Mouse (Mus musculus): ENCODE measurements around the gene Zfp473.
"Not testable (repeated sequence)": the region's sequence is repeated elsewhere in the genome, so short reads cannot be mapped to it uniquely, and the experiment has no call there.

The Zfp473 gene

DNA sequence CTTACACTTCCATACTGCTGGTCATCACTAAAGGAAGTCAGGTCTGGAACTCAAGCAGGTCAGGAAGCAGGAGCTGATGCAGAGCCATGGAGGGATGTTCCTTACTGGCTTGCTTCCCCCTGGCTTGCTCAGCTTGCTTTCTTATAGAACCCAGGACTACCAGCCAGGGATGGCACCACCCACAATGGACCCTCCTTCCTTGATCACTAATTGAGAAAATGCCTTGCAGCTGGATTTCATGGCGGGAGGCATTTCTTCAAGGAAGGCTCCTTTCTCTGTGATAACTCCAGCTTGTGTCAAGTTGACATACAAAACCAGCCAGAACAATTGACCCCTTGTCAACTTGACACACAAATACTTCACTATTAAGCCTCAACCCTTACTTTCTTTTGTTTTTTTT is at the start of gene Zfp473:
Gene Zfp473 (minus strand): TSS at position 101 of the 400 bp plus-strand sequence.
- DNase-seq (ENCODE audit: low read depth, low spot score): not testable (repeated sequence)

DNA sequence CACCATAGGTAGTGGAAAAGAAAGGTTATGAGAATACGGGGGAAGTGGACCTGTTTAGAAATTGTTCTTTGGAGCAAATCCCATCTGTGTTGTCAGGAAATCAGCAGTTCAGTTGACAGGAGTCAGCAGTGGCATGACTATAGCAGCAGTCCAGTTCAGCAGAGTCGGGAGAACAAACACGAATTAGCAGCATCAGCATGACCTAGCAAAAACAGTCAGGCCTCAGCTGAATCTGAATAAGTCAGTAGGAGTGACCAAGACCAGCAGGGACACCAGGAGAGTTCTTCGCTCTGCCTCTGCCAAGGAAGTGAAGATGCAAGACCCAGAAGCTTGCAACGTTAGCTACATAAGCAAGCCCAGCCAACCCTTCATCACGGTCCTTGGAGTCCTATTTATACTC is 41.9 kb upstream of the Zfp473 start:
- DNase-seq (ENCODE audit: low read depth, low spot score): no peak

DNA sequence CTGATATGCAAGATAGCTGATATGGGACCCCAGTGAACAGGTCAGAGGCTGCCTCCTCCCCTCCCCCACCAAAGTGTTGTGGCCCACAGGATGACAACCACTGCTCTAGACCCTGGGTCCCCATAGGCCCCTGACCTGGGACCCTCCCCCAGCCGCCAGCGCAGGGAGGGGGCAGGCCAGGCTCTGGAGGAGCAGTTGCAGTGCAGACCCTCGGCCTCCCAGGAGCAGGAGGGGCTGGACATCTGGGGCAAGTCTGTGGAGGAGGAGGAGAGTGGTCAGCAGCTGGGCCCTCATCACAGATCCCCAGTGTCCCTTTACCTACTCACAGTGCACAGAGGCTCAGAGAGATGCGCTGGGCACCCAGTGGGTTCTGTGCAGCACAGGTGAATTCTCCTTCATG is 39.2 kb upstream of the Zfp473 start:
- no peak for DNase-seq (ENCODE audit: low read depth, low spot score)

DNA sequence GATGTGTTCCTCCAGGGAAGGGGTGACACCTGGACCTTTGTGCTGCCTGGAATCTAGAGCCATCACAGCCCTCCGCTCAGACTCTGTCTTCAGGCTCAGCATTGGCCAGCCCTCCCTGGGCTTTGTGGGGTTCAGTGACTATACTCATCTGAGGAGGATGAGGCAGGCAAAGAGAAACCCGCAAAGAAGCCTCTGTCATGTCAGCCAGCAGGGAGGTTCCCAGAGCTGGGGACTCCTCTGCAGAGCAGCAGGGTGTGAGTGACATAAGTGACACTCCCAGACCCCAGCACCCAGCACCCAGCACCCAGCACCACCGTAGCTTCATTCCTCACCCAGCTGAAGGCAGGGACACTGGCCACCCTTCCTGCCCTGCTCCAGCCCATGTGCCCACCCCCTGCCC is 38.7 kb upstream of the Zfp473 start:
- DNase-seq (ENCODE audit: low read depth, low spot score): no peak

DNA sequence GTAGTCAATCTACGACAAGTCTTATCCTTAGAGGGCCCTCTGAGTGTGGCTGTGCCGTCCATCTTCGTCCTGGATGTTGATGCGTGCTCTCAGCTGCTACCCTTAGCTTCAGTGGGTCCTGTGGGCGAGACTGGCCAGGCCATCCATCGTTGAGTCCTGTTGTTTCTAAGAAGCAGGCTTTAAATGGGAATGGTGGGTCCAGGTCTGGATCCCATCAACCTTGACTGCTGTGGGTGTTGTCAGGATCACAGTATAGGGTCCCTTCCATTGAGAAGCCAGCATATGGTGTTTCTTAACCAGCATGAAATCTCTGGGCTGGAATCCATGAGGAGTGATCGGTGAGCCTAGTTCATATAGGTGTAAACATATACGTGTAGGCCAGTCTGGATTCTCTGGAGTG is 29.3 kb upstream of the Zfp473 start:
- DNase-seq (ENCODE audit: low read depth, low spot score): no peak

DNA sequence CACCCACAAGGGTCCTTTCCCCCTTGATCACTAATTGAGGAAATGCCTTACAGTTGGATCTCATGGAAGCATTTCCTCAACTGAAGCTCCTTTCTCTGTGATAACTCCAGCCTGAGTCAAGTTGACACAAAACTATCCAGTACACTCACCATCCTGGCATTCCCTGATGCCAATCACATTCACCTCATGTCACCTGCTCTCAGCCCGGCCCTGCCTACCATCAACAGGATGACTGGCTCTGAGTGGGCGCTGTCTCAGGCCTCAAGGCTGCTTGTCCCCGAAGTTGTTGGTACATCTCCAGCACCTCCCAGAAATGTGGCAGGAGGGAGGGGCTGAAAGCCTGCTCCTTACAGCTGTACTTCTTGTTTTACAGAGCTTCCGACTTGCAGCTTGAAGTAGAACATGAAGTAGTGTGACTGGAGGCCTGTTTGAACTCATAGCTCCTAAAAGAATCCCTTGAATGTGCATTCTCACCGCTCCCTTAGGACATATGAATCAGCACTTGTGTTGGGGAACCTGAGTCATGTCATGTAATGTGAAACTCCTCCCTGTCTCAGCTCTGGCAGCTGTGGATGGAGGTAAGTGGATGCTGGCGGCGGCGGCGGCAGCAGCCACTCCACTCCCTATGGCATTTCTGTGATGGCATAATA is 26.1 kb upstream of the Zfp473 start:
- no peak for DNase-seq (ENCODE audit: low read depth, low spot score)

DNA sequence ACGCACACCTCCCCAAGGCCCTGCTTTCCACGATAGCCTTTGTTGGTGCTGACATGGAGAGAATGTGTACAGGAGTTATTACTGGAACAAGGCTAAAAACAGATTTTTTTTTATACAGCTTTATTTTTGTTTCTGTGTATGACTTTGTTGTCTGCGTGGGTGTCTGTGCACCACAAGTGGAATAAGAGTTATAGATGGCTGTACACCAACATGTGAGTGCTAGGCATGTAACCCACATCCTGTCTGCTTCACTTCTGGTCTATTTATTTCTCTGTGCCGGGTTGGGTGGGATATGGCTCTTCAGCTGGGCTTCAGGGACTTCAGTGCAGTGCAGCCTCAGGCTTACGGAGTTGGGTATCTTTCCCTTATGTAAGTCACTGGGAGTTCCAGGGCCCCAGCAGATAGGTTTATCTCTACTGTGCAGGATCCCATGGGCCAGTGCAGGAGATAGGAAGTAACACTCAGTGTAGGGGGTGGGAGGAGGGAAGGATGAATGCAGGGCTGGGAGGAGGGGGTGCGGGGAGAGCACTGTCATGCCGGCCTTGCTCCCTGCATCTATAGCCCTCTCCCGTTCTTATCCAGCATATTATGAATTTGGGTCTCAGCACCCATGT is 21.8 kb upstream of the Zfp473 start:
- no peak for DNase-seq (ENCODE audit: low read depth, low spot score)

DNA sequence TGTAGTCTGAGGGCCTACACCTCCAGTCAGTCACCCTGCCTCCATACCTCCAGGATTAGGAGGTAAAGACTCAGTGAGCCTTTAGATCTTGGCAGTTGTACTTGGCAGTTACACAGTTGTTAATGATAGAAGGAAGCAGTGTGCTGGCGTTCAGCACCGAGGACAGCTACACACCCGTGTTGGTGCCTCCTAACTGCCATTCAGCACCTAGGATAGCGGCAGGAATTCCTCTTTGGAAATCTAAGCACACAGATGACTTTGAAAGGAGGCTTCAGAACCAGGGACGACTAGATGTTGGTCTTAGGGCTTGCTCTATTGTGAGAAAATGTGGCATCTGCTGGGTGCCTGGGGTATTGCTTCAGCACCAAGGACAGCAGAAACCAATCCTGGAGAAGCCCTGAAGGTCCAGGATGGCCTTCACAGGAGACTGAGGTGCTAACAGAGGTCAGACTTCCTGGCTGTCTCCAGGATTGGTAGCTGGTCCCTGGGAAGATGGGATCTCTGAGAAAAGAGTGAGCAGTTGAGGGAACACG is 19.3 kb upstream of the Zfp473 start:
- DNase-seq (ENCODE audit: low read depth, low spot score): no peak

DNA sequence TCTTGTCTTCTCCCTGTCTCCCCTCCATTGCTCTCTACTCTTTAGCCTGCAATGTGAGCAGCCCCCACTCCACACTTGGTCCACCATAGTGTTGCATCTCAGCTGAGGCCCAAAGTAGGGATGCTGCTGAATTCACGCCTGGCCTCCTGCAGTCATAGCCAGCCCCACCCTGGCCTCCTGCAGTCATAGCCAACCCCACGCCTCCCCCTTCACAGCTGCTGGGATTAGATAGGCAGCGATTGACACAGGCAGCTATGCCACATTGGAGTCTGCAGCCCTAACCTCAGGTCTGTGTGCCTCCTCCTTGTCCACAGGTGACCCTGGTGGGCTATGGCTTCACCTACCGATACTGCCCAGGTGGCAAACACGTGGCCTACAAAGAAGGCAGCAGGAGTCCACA is 17.3 kb upstream of the Zfp473 start:
- no peak for DNase-seq (ENCODE audit: low read depth, low spot score)

DNA sequence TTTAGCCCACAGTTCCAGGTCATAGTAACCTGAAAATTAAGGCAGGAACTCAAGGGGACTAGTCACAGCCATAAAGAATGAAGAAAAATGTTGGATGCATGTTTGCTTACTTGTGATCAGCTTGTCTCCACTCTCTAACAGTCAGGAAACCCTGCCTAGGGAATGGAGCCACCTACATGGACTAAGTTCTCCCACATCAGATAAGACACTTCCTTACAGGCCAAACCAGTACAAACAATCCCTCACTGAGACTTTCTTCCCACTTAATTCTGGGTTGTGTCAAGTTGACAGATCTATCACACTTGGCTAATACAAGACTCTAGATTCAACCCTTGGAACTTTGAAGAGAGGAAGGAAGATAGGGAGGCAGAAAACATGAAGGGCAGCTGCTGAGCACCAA is 9.5 kb upstream of the Zfp473 start:
- no peak for DNase-seq (ENCODE audit: low read depth, low spot score)

DNA sequence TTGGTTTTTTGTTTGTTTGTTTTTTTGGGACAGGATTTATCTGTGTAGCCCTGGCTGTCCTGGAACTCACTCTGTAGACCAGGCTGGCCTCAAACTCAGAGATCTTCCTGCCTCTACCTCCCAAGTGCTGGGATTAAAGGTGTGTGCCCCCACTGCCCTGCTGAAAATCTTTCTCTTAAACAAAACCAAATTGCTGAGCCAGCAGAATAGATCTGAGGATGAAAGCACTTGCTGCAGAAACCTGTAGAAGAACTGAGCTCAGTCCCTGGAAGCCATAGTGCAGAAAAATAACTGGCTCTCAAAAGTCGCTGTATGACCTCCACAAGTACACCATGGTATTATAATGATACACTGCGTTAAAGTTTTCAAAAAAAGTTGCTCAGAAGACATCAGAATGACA is 6.3 kb upstream of the Zfp473 start:
- DNase-seq (ENCODE audit: low read depth, low spot score): no peak

DNA sequence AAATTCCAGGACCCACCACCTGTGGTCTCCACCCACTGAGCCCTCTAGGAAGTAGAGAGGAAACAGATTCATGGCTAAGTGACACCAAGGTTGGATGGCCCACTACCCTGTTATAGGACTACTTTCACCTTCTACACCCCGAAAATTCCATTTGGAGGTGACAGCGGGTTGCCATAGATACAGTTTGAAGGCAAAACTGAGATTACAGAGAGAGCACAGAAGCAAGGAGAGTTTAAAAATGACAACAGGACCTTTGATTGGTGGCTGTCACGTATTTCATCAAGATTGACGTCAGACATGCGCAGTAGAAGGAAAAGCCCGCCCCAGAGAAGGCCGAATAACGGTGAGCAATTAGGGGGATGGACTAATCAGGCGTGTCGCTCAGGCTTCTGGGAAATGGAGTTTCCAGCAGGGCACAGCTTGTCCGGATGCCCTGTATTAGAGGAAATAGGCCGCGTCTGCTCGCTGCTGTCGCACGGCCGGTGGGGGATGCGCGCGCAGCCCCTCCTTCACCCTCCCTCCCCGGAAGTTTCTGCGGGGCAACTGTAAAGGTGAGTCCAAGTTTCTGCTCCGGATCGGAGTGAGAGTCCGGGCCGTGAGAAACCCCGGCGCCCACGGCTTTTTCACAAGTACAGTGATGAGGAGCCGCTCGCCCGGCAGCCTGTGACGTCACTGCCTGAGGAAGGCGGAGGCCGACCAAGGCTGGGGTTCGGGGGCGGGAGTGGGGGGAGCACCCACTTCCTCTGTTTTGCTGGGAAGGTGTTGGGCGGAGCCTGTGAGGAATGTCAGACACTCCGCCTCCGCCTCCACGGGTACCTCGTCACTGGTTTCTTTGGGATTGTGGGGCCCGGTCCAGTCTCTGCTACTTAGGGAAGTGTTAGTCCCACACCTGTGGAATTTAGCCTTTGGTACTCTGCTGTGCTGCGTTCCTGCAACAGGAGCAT is 2.5 kb downstream of the Zfp473 start, which contains the start of gene Vrk3:
Gene Vrk3 (plus strand): TSS at position 313 of the 944 bp plus-strand sequence.
- peak; percentile 93 for DNase-seq (ENCODE audit: low read depth, low spot score)

DNA sequence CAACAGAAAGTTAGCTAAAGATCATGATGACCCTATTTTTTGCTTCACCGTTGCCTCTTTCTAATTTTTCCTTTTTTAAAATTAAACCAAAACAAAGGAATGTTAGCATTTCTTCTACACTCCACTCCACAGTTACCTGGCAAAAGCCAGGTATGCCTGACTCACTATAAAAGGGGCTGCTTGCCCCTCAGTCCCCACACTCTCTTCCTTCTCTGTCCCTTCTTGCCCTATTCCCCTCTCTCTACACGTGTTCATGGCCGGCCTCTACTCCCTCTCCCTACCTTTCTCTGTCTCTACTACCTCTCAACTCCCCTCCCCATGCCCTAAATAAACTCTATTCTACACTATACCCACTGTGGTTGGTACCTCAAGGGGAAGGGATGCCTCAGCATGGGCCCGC is 3.7 kb downstream of the Zfp473 start:
- DNase-seq (ENCODE audit: low read depth, low spot score): no peak

DNA sequence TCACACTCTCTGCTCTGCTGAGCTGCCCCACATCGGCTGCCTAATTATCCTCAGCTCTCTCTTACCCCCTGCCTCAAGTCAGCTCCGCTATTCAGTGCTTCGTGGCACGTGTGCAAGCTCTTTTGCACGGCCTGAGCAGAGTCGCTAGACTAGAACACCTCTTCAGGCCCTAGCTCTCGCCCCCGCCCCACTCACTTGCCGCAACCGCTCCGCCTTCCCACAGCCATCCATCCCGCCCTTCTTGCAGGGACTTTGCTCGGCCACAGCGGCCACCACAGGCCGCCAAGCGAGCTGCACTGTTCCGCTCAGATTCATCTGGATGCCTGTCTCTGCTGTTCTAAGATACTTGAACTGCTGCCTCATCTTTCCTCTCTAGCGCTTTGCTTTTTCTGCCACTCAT is 5.8 kb downstream of the Zfp473 start:
- DNase-seq (ENCODE audit: low read depth, low spot score): peak; percentile 49

DNA sequence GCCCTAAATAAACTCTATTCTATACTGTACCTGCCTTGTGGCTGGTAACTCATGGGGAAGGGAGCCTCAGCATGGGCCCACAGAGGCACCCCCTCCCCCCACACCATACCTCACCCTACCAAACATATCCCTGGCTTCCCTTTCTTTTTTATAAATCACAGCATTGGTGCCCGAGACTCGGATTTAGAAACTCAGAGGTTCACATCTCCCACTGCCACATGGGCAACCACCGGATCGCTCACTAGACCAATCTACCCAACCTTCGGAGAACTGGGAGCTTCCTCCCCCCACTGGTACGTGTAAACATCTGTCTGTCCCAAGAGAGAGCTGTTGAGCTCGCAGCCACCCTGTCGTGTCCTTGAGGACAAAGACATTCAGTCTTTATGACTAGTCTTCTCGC is 6.6 kb downstream of the Zfp473 start:
- no peak for DNase-seq (ENCODE audit: low read depth, low spot score)

DNA sequence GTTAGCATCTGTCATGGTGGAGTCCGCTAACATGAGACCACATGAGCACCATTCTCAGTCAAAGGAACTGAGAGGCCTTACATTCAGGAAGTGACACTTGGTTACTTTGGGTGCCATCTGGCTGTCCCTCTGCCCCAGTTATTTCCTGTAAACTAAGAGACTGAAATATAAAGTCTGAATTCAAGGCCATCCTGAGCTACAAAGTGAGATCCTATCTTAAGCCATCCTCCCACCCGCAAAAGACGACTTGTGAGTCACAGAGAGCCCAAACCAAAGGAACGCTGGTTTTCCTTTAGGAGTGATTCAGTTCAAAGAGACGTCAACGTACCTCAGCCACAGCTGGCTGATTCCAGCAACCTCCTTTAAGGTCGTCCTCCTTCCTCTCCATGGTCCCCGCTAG is 9.5 kb downstream of the Zfp473 start:
- DNase-seq (ENCODE audit: low read depth, low spot score): no peak

DNA sequence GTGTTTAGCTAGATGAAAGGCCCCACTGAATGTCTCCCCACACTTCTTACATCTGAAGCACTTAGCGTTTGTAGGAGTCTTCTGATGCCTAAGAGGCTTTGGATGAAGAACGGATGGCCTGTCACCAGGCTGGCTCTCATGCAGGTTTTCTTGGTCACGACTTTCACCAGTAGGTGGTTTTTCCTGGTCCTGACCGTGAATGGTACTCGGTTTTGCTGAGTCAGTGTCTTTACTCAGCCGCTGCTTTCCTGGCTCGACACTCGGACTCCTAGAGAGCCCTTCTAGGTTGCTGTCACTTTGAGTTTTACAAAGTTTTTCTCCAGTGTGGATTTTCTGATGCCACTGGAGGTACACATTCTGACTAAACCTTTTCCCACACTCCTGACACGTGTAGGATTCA is 17.1 kb downstream of the Zfp473 start:
- no peak for DNase-seq (ENCODE audit: low read depth, low spot score)

DNA sequence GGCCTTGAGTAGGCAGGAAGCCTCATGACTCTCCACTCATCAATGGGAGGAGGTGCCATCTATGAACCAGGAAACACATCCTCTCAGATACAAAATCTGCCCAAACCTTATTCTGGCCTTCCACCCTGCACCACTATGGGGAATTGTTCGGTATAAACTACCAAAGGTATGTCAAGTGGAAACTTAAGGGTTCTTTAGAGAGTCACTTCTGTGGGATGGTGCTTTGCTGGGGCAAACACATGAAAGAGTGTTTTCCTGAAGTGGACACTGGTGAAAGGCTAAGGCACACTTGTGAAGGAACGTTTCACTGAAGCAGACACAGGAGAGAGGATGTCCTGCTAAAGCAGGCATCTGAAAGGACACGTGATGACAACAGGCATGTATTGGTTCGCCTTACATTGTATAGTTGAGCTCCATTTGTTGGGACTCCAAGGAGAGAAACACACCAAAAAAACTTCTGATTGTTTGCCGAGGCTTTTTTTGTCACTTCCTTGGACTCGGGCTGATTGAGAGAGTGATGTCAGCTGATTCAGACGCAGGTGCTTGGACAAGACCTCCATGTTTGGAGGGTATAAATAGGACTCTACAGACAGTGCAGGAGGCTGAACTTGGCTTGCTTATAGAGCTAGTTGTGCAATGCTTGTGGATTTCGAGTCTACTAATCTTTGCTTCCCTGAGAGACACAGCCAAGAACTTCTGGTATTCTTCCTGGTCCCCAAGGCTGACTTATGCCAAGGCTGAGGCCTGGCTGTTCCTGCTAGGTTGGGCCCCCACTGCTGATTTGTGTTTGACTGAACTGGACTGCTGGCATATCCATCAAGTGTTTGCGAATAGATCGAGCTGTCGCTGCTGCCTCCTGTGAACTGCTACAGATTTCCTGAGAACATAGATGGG is 22.5 kb downstream of the Zfp473 start:
- no peak for DNase-seq (ENCODE audit: low read depth, low spot score)

DNA sequence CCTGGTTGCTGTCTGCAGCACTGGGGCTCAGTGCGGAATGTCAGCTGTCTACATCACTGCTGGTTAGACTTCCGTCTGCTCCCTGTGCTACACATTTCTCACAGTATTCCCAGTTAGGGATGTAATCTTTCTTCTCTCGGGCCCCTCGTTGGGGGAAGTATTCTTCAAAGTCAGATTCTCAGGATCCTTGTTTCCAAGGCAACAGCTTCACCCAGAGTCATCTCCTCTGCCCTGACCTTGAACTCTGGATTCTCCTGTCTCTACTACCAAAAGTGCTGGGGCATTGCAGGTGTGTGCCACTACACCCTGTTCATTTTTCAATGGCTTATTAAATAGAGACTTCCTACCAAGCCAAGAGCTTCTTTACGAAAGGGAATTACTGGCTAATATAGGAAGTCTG is 23.7 kb downstream of the Zfp473 start:
- no peak for DNase-seq (ENCODE audit: low read depth, low spot score)

DNA sequence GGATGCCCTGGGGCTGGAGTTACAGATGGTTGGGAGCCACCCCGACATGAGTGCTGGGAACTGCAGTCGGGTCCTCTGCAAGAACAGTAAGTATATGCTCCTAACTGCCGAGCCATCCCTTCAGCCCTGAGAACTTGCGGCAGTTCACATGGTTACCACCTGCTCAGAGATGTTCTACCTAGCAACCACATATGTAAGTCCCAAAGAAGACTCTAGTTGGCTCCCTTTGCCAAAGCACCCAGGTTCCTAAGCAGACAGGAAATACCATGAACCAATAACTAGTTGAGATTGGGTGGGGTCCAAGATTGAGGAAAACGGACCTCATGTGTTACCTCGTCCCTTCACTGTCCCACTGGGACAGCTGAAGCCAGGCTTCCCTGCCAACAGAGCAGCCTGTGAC is 24.5 kb downstream of the Zfp473 start:
- DNase-seq (ENCODE audit: low read depth, low spot score): no peak

DNA sequence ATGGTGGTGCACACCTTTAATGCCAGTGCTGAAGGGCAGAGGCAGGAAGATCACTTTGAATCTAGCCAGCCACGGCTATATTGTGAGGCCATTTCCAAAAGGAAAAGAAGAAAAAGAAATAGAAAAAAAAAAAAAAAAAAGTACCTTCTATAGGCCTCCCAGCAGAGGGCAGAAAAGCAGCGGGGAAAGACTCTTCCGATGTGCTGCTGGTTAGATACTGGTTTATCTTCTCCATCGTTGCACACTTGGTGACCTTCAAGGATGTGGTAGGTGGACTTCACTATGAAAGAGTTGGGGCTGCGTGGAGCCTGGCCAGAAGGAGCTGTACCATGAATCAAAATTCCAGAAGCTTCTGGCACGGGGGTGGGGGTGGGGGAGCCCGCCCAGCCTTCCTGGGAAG is 26.5 kb downstream of the Zfp473 start:
- DNase-seq (ENCODE audit: low read depth, low spot score): peak; percentile 42
